Mouse (Mus musculus) stomach, adult 2 months (tissue): ENCODE data around the gene Fbxw26. TPM values are rescaled to one million over a fixed set of nuclear protein-coding genes. Genes with fewer than 3 reads are reported as not detected.

Experiments
- polyA plus RNA-seq: library from polyadenylated mRNA; depleted of rRNA; stranded (reverse); fragments of >200 nt; gene quantifications from 2 replicates; pipeline ENCODE4 v1.2.3, GENCODE M21; 2012; rRNA removed

Gene Fbxw26
- polyA plus RNA-seq: not detected in 2 replicates

DNA sequence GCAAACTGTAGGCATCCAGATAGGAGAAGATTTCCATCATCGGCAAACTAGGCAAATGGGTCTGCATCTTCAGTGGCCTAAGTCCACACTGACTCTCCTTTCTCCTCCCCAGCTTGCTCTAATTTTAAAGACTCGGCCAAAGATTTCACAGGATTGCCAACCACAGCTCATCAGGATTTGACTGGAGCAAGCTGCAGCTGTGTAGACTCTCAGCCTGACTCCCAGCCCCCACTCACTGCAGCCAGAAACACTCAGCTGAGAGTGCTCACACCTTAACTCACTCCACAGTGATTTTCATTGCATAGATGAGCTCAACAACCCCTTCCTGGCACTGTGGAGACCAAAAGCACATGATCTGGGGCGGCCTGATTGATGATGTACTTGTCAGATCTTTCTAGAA lies at the start of gene Fbxw26:
Fbxw26 (minus strand) TSS at position 101 of the 400 bp plus-strand sequence.

DNA sequence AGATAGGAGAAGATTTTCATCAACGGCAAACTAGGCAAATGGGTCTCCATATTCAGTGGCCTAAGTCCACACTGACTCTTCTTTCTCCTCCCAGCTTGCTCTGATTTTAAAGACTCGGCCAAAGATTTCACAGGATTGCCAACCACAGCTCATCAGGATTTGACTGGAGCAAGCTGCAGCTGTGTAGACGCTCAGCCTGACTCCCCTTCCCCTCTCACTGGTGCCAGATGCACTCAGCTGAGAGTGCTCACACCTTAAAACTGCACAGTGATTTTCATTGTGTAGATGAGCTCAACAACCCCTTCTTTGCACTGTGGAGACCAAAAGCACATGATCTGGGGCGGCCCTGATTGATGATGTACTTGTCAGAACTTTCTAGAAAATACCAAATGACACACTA lies 44.7 kb upstream of the Fbxw26 start, which contains the start of gene Fbxw27:
Fbxw27 (minus strand) TSS at position 101 of the 400 bp plus-strand sequence.

DNA sequence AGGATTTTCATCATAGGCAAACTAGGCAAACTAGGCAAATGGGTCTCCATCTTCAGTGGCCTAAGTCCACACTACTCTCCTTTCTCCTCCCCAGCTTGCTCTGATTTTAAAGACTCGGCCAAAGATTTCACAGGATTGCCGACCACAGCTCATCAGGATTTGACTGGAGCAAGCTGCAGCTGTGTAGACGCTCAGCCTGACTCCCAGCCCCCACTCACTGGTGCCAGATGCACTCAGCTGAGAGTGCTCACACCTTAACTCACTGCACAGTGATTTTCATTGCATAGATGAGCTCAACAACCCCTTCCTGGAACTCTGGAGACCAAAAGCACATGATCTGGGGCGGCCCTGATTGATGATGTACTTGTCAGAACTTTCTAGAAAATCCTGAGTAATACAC lies 43.3 kb downstream of the Fbxw26 start, which contains the start of gene Fbxw18:
Fbxw18 (minus strand) TSS at position 101 of the 400 bp plus-strand sequence.

Other genes with a start within 250 kb of the Fbxw26 start
- gene Fbxw15, start 177.8 kb downstream of the Fbxw26 start, polyA plus RNA-seq: not detected in 2 replicates
- gene Fbxw24, start 120.0 kb downstream of the Fbxw26 start, polyA plus RNA-seq: not detected in 2 replicates
- not detected in 2 replicates for gene Fbxw25, start 81.4 kb downstream of the Fbxw26 start, polyA plus RNA-seq
- gene Fbxw18, start 43.4 kb downstream of the Fbxw26 start, polyA plus RNA-seq: not detected in 2 replicates
- gene Fbxw27, start 44.6 kb upstream of the Fbxw26 start, polyA plus RNA-seq: not detected in 2 replicates
- gene Spink8, start 66.2 kb upstream of the Fbxw26 start, polyA plus RNA-seq: 1.4 TPM in 1 of 2 replicates, not detected in the other
- 7.5 and 10.1 TPM in 2 replicates for gene Nme6, start 86.7 kb upstream of the Fbxw26 start, polyA plus RNA-seq
- gene Camp, start 103.5 kb upstream of the Fbxw26 start, polyA plus RNA-seq: not detected in 2 replicates
- 4.6 and 6.3 TPM in 2 replicates for gene Cdc25a, start 129.5 kb upstream of the Fbxw26 start, polyA plus RNA-seq
- gene Map4, start 185.4 kb upstream of the Fbxw26 start, polyA plus RNA-seq: 115 and 151 TPM in 2 replicates